Mouse (Mus musculus): Measurements from ENCODE around the gene Ubxn10. TPM values are rescaled to one million over a fixed set of nuclear protein-coding genes. Genes with fewer than 3 reads are reported as not detected.

Ubxn10 gene
- polyA plus RNA-seq, 1 experiment from 2014 or later: 10.3 TPM

DNA sequence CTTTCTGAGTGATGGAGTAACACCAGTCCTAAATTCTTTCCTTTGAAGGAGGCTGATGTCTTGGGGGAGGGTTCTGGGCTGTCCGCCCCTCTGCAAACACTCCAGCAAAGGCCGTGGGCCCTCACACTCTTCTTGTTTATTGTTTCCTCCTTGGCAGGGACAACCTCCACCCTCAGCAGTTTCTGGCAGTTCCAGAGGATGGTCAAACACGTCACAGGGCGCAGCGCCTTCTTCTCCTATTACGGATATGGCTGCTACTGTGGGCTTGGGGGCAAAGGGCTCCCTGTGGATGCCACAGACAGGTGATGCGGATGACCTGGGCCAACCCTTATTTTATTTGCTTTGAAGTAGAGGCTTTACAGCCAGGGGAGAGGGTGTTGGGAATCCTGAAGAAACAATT, 2.9 kb downstream of the Ubxn10 start:
- Histone ChIP-seq H3K9me3 (replicated peaks) (no peaks in the 10 kb centered on the region), H3K27me3 (no peaks in the 10 kb centered on the region), H3K4me1 (peaks cover 6% of the 10 kb centered on the region), H3K4me3 (replicated peaks) (no peak overlapping the region), H3K4me2 (replicated peaks) (no peak overlapping the region), H3K27ac (replicated peaks) (no peak overlapping the region), H3K36me3 (no peaks in the 10 kb centered on the region), H3K9ac (no peak overlapping the region)
- no peak for ATAC-seq (ENCODE audit: insufficient number of reproducible peaks, low FRiP score, low TSS enrichment, low read depth)
- WGBS: 73% methylated on average over 7 of the region's 7 CpGs

DNA sequence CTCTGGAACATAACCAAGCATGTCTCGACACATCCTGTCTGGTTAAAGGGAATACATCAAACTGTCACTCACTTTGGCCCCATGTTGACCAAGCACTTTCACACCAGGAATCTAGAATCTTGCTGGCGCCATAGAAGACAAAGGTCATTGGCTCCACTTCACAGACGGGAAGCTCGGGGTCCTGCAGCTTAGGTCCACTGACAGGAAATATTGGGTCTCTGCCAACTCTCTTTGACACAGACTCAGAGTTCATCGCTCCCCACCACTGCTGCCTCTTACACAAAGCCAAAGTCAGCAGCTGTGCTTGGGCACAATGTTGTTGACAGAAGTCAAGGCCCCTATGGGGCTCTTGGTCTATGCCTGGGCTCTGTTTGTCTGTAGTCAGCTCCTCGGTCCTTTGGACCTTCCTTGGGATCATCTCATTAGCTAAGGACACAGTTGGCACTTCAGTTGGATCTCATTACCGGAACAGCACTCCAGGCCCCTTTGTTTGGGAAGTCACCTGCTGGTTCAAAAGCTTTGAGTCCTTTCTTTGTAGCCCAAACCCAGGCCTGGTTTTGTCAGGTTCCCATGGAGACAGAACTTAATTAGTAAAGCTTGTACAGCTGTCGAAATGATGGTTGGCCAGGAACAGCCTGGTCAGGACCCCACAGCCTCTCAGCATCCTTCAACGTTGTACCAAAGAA, 7.8 kb downstream of the Ubxn10 start:
- H3K9me3 ChIP-seq (replicated peaks): no peaks in the 10 kb centered on the region
- H3K4me3 ChIP-seq (replicated peaks): no peak overlapping the region
- no peak overlapping the region for H3K9ac ChIP-seq
- H3K27me3 ChIP-seq: no peaks in the 10 kb centered on the region
- WGBS: 46% methylated on average over 9 of the region's 9 CpGs
- no peak overlapping the region for H3K27ac ChIP-seq (replicated peaks)
- H3K4me2 ChIP-seq (replicated peaks): no peak overlapping the region
- peaks cover 12% of the 10 kb centered on the region for H3K4me1 ChIP-seq
- no peak for ATAC-seq (ENCODE audit: insufficient number of reproducible peaks, low FRiP score, low TSS enrichment, low read depth)
- no peaks in the 10 kb centered on the region for H3K36me3 ChIP-seq

DNA sequence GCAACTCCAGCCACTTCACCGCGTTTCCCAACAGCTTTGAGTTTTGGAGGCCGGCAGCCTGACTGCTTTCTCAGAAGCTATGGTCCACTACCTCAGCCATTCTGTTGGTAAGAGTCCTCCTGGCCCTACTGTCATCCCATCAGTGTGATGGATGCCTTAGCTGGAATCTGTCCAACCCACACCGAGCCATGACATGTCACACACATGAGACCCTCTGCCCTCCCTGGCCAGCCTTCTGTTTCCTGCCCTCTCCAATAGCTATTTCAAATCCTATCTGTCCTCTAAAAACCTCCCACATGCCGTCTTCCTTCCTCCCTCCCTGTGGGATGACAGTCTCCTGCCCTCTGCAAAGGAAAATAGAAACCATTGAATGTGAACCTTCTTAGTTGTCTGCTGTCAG, 11.2 kb downstream of the Ubxn10 start:
- ATAC-seq (ENCODE audit: insufficient number of reproducible peaks, low FRiP score, low TSS enrichment, low read depth): no peak
- 74% methylated on average over 5 of the region's 5 CpGs for WGBS
- Histone ChIP-seq H3K9ac (no peak overlapping the region), H3K4me2 (replicated peaks) (no peak overlapping the region), H3K27ac (replicated peaks) (no peak overlapping the region), H3K27me3 (no peaks in the 10 kb centered on the region; the same call in 1 of the 2 replicates), H3K9me3 (replicated peaks) (no peaks in the 10 kb centered on the region), H3K36me3 (no peaks in the 10 kb centered on the region), H3K4me3 (replicated peaks) (no peak overlapping the region), H3K4me1 (peaks cover 17% of the 10 kb centered on the region)

DNA sequence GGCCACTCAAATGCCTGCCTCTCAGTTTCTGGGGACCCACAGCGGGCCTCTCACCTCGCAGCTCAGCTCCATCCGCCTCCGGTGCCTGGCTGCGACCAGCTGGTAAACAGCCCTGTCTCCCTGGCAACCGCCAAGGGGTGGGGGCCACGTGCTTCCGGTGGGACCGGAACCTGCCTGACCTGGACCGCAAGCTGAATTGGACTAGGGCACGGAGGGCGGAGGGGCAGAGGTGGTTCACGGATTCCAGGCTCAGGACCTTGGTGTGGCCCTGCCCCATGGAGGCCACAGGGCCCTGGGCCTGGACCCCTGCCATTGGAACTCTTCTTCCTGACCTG, 11.9 kb downstream of the Ubxn10 start:
- Histone ChIP-seq H3K4me3 (replicated peaks) (peak overlapping the region; percentile 25), H3K4me2 (replicated peaks) (peak overlapping the region; percentile 47), H3K4me1 (peaks cover 17% of the 10 kb centered on the region), H3K27ac (replicated peaks) (0 out of 2 replicates have a peak overlapping the region, but pooled peaks have one; percentile 5), H3K36me3 (no peaks in the 10 kb centered on the region), H3K27me3 (no peaks in the 10 kb centered on the region; the same call in 1 of the 2 replicates), H3K9me3 (replicated peaks) (no peaks in the 10 kb centered on the region), H3K9ac (no peak overlapping the region)
- 4% methylated on average over 13 of the region's 13 CpGs for WGBS
- peak; percentile 68 for ATAC-seq (ENCODE audit: insufficient number of reproducible peaks, low FRiP score, low TSS enrichment, low read depth)

DNA sequence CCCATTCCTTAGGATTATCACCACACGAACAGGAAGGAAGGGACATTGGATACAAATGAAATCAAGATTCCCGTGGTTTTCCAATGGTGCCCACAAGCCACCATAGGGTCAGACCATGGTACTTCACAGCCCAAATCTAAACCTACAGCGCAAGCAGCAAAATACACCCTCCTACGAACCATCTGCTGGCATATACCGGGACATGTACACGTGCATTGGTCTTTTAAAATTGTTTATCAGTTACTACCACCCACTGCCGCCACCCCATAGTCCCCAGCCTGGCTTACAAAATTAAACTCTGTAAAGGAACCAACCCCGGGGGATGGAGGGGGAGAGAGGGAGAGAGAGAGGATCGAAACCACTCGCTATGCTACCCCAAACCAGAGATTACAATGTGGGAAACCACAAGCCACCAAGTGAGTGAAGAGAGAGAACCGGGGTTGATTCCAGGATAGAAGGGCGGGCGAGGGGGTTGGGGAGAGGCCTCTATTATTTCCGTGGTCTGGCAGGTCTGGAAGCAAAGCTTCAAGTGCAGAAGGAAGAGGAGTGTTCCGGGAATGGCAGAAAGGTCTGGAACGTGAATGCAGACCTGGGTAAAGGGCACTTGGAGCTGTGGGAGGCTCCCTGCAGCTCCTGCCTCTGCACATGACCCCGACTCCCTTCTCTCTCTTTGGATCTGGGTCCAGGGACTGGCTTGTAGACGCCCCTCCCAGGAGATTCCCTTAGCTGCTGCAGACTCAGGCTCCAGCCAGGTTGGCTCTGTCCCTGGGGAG, 12.4 kb downstream of the Ubxn10 start, which contains the start of gene Pla2g2c:
Gene Pla2g2c (plus strand): TSS at position 439 of the 773 bp plus-strand sequence.
- no peaks in the 10 kb centered on the region; the same call in 1 of the 2 replicates for H3K27me3 ChIP-seq
- WGBS: 35% methylated on average over 18 of the region's 18 CpGs
- H3K36me3 ChIP-seq: no peaks in the 10 kb centered on the region
- H3K27ac ChIP-seq (replicated peaks): 0 out of 2 replicates have a peak within 1 kb of the TSS, but pooled peaks have one; percentile 5
- H3K9ac ChIP-seq: no peak within 1 kb of the TSS
- ATAC-seq (ENCODE audit: insufficient number of reproducible peaks, low FRiP score, low TSS enrichment, low read depth): 0 out of 2 replicates have a peak, but pooled peaks have one; percentile 26
- H3K4me1 ChIP-seq: peaks cover 17% of the 10 kb centered on the region
- H3K4me2 ChIP-seq (replicated peaks): peak within 1 kb of the TSS; percentile 47
- H3K4me3 ChIP-seq (replicated peaks): peak within 1 kb of the TSS; percentile 25
- no peaks in the 10 kb centered on the region for H3K9me3 ChIP-seq (replicated peaks)

DNA sequence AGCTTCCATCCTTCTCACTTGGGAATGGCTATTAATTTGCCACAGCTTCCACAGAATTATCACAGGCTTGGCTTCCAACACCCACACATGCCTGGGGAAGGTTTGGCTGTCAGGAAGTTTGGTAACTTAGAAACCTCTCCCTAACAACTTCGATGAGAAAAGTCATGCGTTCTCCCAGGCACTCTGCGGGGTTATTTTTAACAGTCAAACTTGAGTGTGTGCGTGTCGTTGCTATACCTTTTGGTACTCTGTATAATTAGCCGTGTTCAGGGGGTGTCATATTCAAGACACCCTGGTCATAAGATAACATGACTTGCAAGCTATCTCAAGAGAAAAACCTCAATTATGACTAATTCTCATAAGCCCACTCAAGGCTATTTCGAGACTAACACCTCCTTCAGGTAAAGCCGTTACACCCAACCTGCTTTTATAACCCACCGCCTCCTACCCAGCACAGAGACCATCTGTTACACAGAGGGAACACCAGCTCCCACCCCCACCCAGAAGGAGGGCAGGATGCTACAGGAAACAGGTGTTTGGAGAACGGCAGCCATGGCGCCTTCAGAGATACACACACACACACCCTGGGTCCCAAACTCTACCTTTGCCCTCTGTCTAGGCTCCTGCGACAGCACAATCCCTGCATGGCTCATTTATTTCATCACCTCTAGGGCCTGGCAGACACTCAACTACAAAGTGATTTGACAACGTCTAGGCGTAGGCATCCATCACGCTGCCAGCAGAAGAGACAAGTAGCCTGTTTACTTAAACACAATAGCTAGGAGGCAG, 13.3 kb downstream of the Ubxn10 start:
- 59% methylated on average over 15 of the region's 15 CpGs for WGBS
- Histone ChIP-seq H3K9ac (no peak overlapping the region), H3K4me2 (replicated peaks) (no peak overlapping the region)

DNA sequence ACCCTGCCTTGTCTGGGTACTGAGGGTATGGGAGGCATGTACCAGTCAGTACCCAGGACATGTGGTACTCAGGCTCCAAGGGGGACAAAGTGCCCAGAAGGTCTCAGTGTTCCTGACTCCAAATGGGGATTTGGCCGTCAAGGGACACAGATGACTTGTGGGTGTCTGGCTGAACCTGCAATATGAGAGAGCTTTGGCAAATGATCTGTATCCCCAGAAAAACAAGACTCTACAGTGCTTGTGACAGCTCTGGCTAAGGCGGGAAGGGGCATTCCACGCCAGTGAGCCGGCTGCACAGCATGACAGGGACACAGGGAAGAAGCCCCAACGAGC, 17.7 kb downstream of the Ubxn10 start:
- H3K9ac ChIP-seq: no peak overlapping the region
- ATAC-seq (ENCODE audit: insufficient number of reproducible peaks, low FRiP score, low TSS enrichment, low read depth): no peak

More for the DNA sequence above, 13.3 kb downstream of the Ubxn10 start:
- ATAC-seq (ENCODE audit: insufficient number of reproducible peaks, low FRiP score, low TSS enrichment, low read depth): no peak
- Histone ChIP-seq H3K27ac (replicated peaks) (no peak overlapping the region), H3K9me3 (replicated peaks) (no peaks in the 10 kb centered on the region), H3K4me1 (peaks cover 17% of the 10 kb centered on the region), H3K27me3 (no peaks in the 10 kb centered on the region; the same call in 1 of the 2 replicates), H3K4me3 (replicated peaks) (no peak overlapping the region), H3K36me3 (no peaks in the 10 kb centered on the region)

DNA sequence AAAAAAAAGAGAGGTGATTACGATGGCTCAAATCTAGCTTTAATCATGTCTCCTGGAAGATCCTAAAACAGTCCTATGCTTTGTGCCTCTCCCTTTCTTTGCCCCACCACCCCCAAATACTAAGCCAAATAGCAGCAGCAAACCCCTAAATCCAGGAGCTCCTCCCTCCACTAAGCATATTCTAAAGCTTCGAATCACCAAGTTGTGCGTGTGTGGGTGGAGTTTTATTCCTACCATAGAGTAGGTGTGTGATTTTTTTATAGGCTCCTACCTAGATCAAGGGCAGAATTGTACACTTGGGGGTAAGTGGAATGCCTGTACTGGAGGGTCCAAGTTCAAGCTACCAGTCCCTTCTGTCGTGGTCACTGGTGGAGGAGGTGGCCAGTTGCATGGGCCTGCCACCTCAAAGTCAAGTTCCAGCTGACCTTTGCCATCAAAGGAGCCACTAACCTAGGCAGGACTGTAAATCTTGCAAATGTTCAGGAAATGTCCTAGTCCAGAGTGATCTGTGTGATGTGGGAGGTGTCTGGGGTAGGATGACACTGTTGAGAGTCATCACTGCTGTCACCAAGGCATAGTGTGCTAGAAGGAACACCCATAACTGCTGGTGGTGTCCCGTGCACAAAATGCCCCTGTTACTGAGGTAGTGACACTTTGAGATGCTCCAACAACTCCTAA, 18.2 kb downstream of the Ubxn10 start:
- Histone ChIP-seq H3K27ac (replicated peaks) (no peak overlapping the region), H3K36me3 (no peaks in the 10 kb centered on the region), H3K9ac (no peak overlapping the region), H3K4me2 (replicated peaks) (no peak overlapping the region), H3K4me1 (no peaks in the 10 kb centered on the region; the same call in 1 of the 2 replicates), H3K27me3 (no peaks in the 10 kb centered on the region; the same call in 1 of the 2 replicates), H3K4me3 (replicated peaks) (no peak overlapping the region), H3K9me3 (replicated peaks) (no peaks in the 10 kb centered on the region)
- ATAC-seq (ENCODE audit: insufficient number of reproducible peaks, low FRiP score, low TSS enrichment, low read depth): no peak
- 78% methylated on average over 5 of the region's 5 CpGs for WGBS

More for the DNA sequence above, 17.7 kb downstream of the Ubxn10 start:
- 80% methylated on average over 5 of the region's 5 CpGs for WGBS
- Histone ChIP-seq H3K36me3 (no peaks in the 10 kb centered on the region), H3K4me3 (replicated peaks) (no peak overlapping the region), H3K9me3 (replicated peaks) (no peaks in the 10 kb centered on the region), H3K27me3 (no peaks in the 10 kb centered on the region; the same call in 1 of the 2 replicates), H3K4me1 (peaks cover 5% of the 10 kb centered on the region), H3K4me2 (replicated peaks) (no peak overlapping the region), H3K27ac (replicated peaks) (no peak overlapping the region)

DNA sequence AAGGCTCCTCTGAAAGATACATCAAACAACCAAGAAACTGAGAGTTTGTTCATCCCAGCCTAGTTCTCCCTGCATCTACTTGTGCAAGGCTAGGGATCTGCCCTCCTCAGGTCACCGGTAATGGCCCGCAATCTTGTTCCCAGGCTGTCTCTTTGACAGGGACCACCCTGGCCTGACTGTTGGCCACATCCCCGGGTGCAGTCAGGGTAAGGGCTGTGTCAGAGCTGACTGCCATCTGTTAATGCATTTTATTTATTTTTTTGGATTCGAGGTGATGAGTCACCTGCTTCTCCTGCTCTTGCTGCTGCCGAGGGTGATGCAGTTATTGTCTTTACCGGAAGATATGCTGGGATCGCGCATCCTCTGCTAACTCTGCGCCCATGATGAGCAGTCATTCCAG, 20.3 kb downstream of the Ubxn10 start:
- no peak for ATAC-seq (ENCODE audit: insufficient number of reproducible peaks, low FRiP score, low TSS enrichment, low read depth)
- WGBS: 85% methylated on average over 9 of the region's 9 CpGs
- no peaks in the 10 kb centered on the region for H3K9me3 ChIP-seq (replicated peaks)
- no peaks in the 10 kb centered on the region for H3K4me1 ChIP-seq
- no peak overlapping the region for H3K9ac ChIP-seq
- H3K4me2 ChIP-seq (replicated peaks): no peak overlapping the region
- no peaks in the 10 kb centered on the region; the same call in 1 of the 2 replicates for H3K27me3 ChIP-seq
- no peaks in the 10 kb centered on the region for H3K36me3 ChIP-seq
- no peak overlapping the region for H3K27ac ChIP-seq (replicated peaks)
- no peak overlapping the region for H3K4me3 ChIP-seq (replicated peaks)

DNA sequence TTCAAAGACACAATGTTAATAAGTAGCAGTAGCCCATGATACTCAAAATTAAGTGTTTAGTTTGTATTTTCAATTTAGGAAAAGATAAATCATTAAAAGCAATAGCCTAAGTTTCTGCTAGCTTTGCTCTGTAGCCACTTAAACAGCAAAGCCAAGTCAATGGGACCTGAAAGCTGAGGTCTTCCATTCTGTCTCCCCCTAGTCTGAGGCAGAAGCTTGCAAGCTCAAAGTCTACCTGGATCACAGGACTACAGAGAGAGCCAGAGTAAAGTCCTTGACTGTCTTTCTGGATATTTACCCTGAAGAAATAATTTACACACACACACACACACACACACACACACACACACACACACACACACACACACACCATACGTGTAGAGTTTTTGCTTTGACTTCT, 22.8 kb downstream of the Ubxn10 start:
- 65% methylated on average over 1 of the region's 1 CpGs for WGBS

More for the DNA sequence above, 22.8 kb downstream of the Ubxn10 start:
- Histone ChIP-seq H3K27ac (replicated peaks) (no peak overlapping the region), H3K27me3 (no peaks in the 10 kb centered on the region; the same call in 1 of the 2 replicates), H3K9me3 (replicated peaks) (no peaks in the 10 kb centered on the region), H3K36me3 (no peaks in the 10 kb centered on the region), H3K4me2 (replicated peaks) (no peak overlapping the region), H3K9ac (no peak overlapping the region), H3K4me3 (replicated peaks) (no peak overlapping the region), H3K4me1 (no peaks in the 10 kb centered on the region)
- no peak for ATAC-seq (ENCODE audit: insufficient number of reproducible peaks, low FRiP score, low TSS enrichment, low read depth)
